Mouse (Mus musculus): ENCODE results near the gene Topors.

DNA sequence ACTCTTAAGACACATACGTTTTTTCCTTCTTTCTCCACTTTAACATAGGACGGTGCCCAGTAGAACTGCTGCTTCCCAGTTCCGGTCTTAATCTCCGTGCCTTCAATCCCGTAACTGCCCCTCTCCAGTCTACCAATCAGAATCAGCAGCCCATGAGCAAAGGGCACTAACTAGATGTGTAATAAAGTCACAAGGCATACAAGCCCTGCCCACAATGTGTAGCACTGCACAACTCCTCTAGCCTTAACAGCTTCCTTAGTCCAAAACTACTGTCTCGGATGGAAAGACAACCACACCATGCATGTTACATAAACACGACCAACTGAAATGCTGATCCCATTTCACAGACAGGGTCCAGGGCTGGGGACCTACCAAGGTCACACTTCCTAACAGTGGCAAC is 2.0 kb downstream of the Topors start:
- no peak for TF ChIP-seq CTCF (IDR thresholded peaks at IDR 0.05; ENCODE audit: low read depth, low read length)
- TF ChIP-seq POLR2A (IDR thresholded peaks at IDR 0.05; ENCODE audit: borderline replicate concordance, low read depth, low read length): no peak
